Mouse (Mus musculus) lung, embryonic 14.5 days (tissue): Measurements from ENCODE around the gene Fam219b. TPM values are rescaled to one million over a fixed set of nuclear protein-coding genes. Genes with fewer than 3 reads are reported as not detected.

ENCODE experiments used
- ATAC-seq: fragments of 200-750 bp; cut with Nextera tagmentation; 2 replicates; pipeline ENCODE4 v1.8.0; 2017; ENCODE audit warnings: mild to moderate bottlenecking, moderate TSS enrichment, moderate library complexity; ENCODE audit not compliant: insufficient read depth
- DNase-seq: peaks from one replicate; pipeline ENCODE4 v3.0.0-alpha.2; 2015
- H3K27ac ChIP-seq: fragments of 300-500 bp; sonication (generic); 2 replicates; pipeline ENCODE4 v1.5.1; 2014; ENCODE audit warnings: low read depth, mild to moderate bottlenecking, moderate library complexity
- H3K27me3 ChIP-seq: fragments of 300-500 bp; sonication (generic); 2 replicates; pipeline ENCODE4 v1.6.1; 2014; ENCODE audit warnings: low read length, control low read depth; ENCODE audit not compliant: insufficient read depth
- H3K36me3 ChIP-seq: fragments of 300-500 bp; sonication (generic); 2 replicates; pipeline ENCODE4 v1.6.1; 2014; ENCODE audit warnings: control low read depth; ENCODE audit not compliant: insufficient read depth
- H3K4me1 ChIP-seq: fragments of 300-500 bp; sonication (generic); 2 replicates; pipeline ENCODE4 v1.6.1; 2014; ENCODE audit warnings: antibody characterized with exemption, control low read depth; ENCODE audit not compliant: insufficient read depth
- H3K4me2 ChIP-seq: fragments of 300-500 bp; sonication (generic); 2 replicates; pipeline ENCODE4 v1.6.1; 2014; ENCODE audit warnings: mild to moderate bottlenecking
- H3K4me3 ChIP-seq: fragments of 300-500 bp; sonication (generic); 2 replicates; pipeline ENCODE4 v1.5.1; 2014; ENCODE audit warnings: low read depth, low read length
- H3K9ac ChIP-seq: fragments of 300-500 bp; sonication (generic); 2 replicates; pipeline ENCODE4 v1.6.1; 2014
- H3K9me3 ChIP-seq: fragments of 300-500 bp; sonication (generic); 2 replicates; pipeline ENCODE4 v1.6.1; 2016; ENCODE audit warnings: low read depth, low read length, control low read depth
- CTCF ChIP-seq: IDR thresholded peaks from 2 replicates; pipeline ENCODE4 v1.5.1; 2016; ENCODE audit warnings: antibody characterized with exemption, low read depth
- WGBS: fragments of 180-500 bp; shearing (Covaris S2); extraction: QIAGEN DNeasy Blood & Tissue Kit; methylation state at CpG from one replicate; pipeline ENCODE4 v1.1.7; 2014; 5-methylcytosine and 5-hydroxymethylcytosine counted together
- polyA plus RNA-seq: library from polyadenylated mRNA; unstranded; fragments of >200 nt; fragmentation: Nextera tagmentation; extraction: Ambion mirVana; gene quantifications from 2 replicates; pipeline ENCODE4 v1.2.1, GENCODE M21; 2014

Fam219b gene
- 20.2 and 22.4 TPM in 2 replicates for polyA plus RNA-seq

- WGBS = 2% methylated on average over 45 of the region's 45 CpGs
- Histone ChIP-seq H3K27me3 (no peaks in the 10 kb centered on the region), H3K9me3 (no peaks in the 10 kb centered on the region), H3K9ac (peak within 1 kb of the TSS; percentile 92), H3K27ac (peak within 1 kb of the TSS; percentile 84), H3K4me2 (peak within 1 kb of the TSS; percentile 86), H3K4me1 (no peaks in the 10 kb centered on the region; the same call in 1 of the 2 replicates), H3K36me3 (peaks cover 53% of the 10 kb centered on the region), H3K4me3 (peak within 1 kb of the TSS; percentile 90)
- no peak for TF ChIP-seq CTCF
- peak; percentile 93 for DNase-seq
- peak; percentile 89 for ATAC-seq
These were observed at the start of gene Fam219b for GRCm38 (mm10) chr9:57537044-57537727. Fam219b (plus strand) TSS chr9:57537528.

- TF ChIP-seq CTCF = no peak
- 60% methylated on average over 7 of the region's 7 CpGs for WGBS
These were observed 49.5 kb upstream of the Fam219b start for GRCm38 (mm10) chr9:57487807-57488206.

GRCm38 (mm10) chr9:57493532-57493931 lies 43.8 kb upstream of the Fam219b start:
- ATAC-seq = no peak
- no peaks in the 10 kb centered on the region; the same call in 1 of the 2 replicates for H3K27me3 ChIP-seq
- no peak overlapping the region for H3K9ac ChIP-seq
- no peaks in the 10 kb centered on the region for H3K9me3 ChIP-seq
- H3K4me2 ChIP-seq = no peak overlapping the region
- no peaks in the 10 kb centered on the region for H3K4me1 ChIP-seq
- 87% methylated on average over 2 of the region's 2 CpGs for WGBS
- DNase-seq = no peak
- no peak overlapping the region for H3K4me3 ChIP-seq
- H3K36me3 ChIP-seq = no peaks in the 10 kb centered on the region
- no peak for TF ChIP-seq CTCF
- no peak overlapping the region for H3K27ac ChIP-seq

More at GRCm38 (mm10) chr9:57487807-57488206, 49.5 kb upstream of the Fam219b start:
- no peak for DNase-seq
- no peaks in the 10 kb centered on the region for H3K27me3 ChIP-seq
- no peak overlapping the region for H3K27ac ChIP-seq
- H3K4me1 ChIP-seq = no peaks in the 10 kb centered on the region
- H3K9ac ChIP-seq = no peak overlapping the region
- H3K4me3 ChIP-seq = no peak overlapping the region
- ATAC-seq = no peak
- H3K36me3 ChIP-seq = no peaks in the 10 kb centered on the region
- no peak overlapping the region for H3K4me2 ChIP-seq
- no peaks in the 10 kb centered on the region for H3K9me3 ChIP-seq

- Histone ChIP-seq H3K9ac (no peak overlapping the region), H3K27ac (no peak overlapping the region), H3K4me2 (no peak overlapping the region), H3K36me3 (no peaks in the 10 kb centered on the region), H3K9me3 (no peaks in the 10 kb centered on the region), H3K4me1 (no peaks in the 10 kb centered on the region), H3K27me3 (peaks cover 6% of the 10 kb centered on the region; the same call in 1 of the 2 replicates), H3K4me3 (no peak overlapping the region)
- no peak for DNase-seq
- no peak for TF ChIP-seq CTCF
- ATAC-seq = no peak
These were observed 42.4 kb upstream of the Fam219b start for GRCm38 (mm10) chr9:57494970-57495369.

GRCm38 (mm10) chr9:57497236-57497635 lies 40.1 kb upstream of the Fam219b start:
- Histone ChIP-seq H3K36me3 (no peaks in the 10 kb centered on the region), H3K4me1 (no peaks in the 10 kb centered on the region), H3K27me3 (peaks cover 29% of the 10 kb centered on the region), H3K27ac (no peak overlapping the region), H3K9ac (no peak overlapping the region), H3K4me3 (no peak overlapping the region), H3K9me3 (no peaks in the 10 kb centered on the region), H3K4me2 (no peak overlapping the region)
- DNase-seq (no peak), ATAC-seq (no peak)
- WGBS = 41% methylated on average over 5 of the region's 5 CpGs
- TF ChIP-seq CTCF = no peak

GRCm38 (mm10) chr9:57498536-57498935 lies 38.8 kb upstream of the Fam219b start:
- H3K4me1 ChIP-seq = no peaks in the 10 kb centered on the region
- no peak overlapping the region for H3K27ac ChIP-seq
- no peak for DNase-seq
- H3K27me3 ChIP-seq = peaks cover 42% of the 10 kb centered on the region
- no peak for ATAC-seq
- no peaks in the 10 kb centered on the region for H3K36me3 ChIP-seq
- H3K4me2 ChIP-seq = no peak overlapping the region
- no peak for TF ChIP-seq CTCF
- no peaks in the 10 kb centered on the region for H3K9me3 ChIP-seq
- no peak overlapping the region for H3K9ac ChIP-seq
- 63% methylated on average over 7 of the region's 7 CpGs for WGBS
- no peak overlapping the region for H3K4me3 ChIP-seq

GRCm38 (mm10) chr9:57501452-57501851 lies 35.9 kb upstream of the Fam219b start:
- Histone ChIP-seq H3K9me3 (no peaks in the 10 kb centered on the region), H3K27me3 (peaks cover 71% of the 10 kb centered on the region), H3K27ac (no peak overlapping the region), H3K9ac (no peak overlapping the region), H3K4me2 (peak overlapping the region; percentile 16; the same call in 1 of the 2 replicates), H3K36me3 (no peaks in the 10 kb centered on the region), H3K4me1 (peaks cover 15% of the 10 kb centered on the region), H3K4me3 (no peak overlapping the region)
- 13% methylated on average over 13 of the region's 13 CpGs for WGBS
- TF ChIP-seq CTCF = no peak
- DNase-seq = no peak
- no peak for ATAC-seq
